Mouse (Mus musculus): ENCODE measurements around the gene Msantd2.

Gene Msantd2

GRCm38 (mm10) chr9:37504348-37504747, 15.2 kb downstream of the Msantd2 start:
- no peak for DNase-seq (ENCODE audit: extremely low spot score)

GRCm38 (mm10) chr9:37506023-37506422, 16.9 kb downstream of the Msantd2 start:
- no peak for DNase-seq (ENCODE audit: extremely low spot score)

GRCm38 (mm10) chr9:37512097-37512496, 23.0 kb downstream of the Msantd2 start:
- DNase-seq (ENCODE audit: extremely low spot score): no peak

- no peak for DNase-seq (ENCODE audit: extremely low spot score)
Observed at GRCm38 (mm10) chr9:37514456-37514855, 25.3 kb downstream of the Msantd2 start.

GRCm38 (mm10) chr9:37517467-37517866, 28.3 kb downstream of the Msantd2 start:
- no peak for DNase-seq (ENCODE audit: extremely low spot score)

GRCm38 (mm10) chr9:37518991-37519390, 29.9 kb downstream of the Msantd2 start:
- no peak for DNase-seq (ENCODE audit: extremely low spot score)

GRCm38 (mm10) chr9:37519995-37520394, 30.9 kb downstream of the Msantd2 start:
- DNase-seq (ENCODE audit: extremely low spot score): no peak

GRCm38 (mm10) chr9:37525461-37525860, 36.3 kb downstream of the Msantd2 start:
- no peak for DNase-seq (ENCODE audit: extremely low spot score)

GRCm38 (mm10) chr9:37526443-37527395, 37.6 kb downstream of the Msantd2 start:
- peak; percentile 31 for DNase-seq (ENCODE audit: extremely low spot score)

- DNase-seq (ENCODE audit: extremely low spot score): peak; percentile 65
Observed at GRCm38 (mm10) chr9:37527396-37528224, 38.5 kb downstream of the Msantd2 start, which contains the start of gene Esam. TSS of gene Esam (plus strand) at chr9:37528078.

GRCm38 (mm10) chr9:37528225-37528970, 39.3 kb downstream of the Msantd2 start:
- no peak for DNase-seq (ENCODE audit: extremely low spot score)

GRCm38 (mm10) chr9:37530031-37530887, 41.1 kb downstream of the Msantd2 start:
- DNase-seq (ENCODE audit: extremely low spot score): peak; percentile 61

- DNase-seq (ENCODE audit: extremely low spot score): peak; percentile 61
Observed at GRCm38 (mm10) chr9:37530888-37531705, 42.0 kb downstream of the Msantd2 start.

- DNase-seq (ENCODE audit: extremely low spot score): no peak
Observed at GRCm38 (mm10) chr9:37536851-37537250, 47.7 kb downstream of the Msantd2 start.

GRCm38 (mm10) chr9:37537658-37538250, 48.6 kb downstream of the Msantd2 start:
- no peak for DNase-seq (ENCODE audit: extremely low spot score)

GRCm38 (mm10) chr9:37539170-37540025, 50.3 kb downstream of the Msantd2 start, which contains the start of gene Vsig2:
TSS of gene Vsig2 (plus strand) at chr9:37539255.
- DNase-seq (ENCODE audit: extremely low spot score): no peak

- no peak for DNase-seq (ENCODE audit: extremely low spot score)
Observed at GRCm38 (mm10) chr9:37540226-37540625, 51.1 kb downstream of the Msantd2 start.
